Mouse (Mus musculus) embryonic fibroblast, embryonic 13.5 days (primary cell): ENCODE results near the gene Gstm7.

Experiments used
- CTCF ChIP-seq: IDR thresholded peaks from 2 replicates; pipeline ENCODE4 v1.5.1; 2011; ENCODE audit warnings: mild to moderate bottlenecking, control low read depth, low read length, moderate library complexity, borderline replicate concordance; ENCODE audit not compliant: insufficient read depth
- POLR2A ChIP-seq: IDR thresholded peaks from 2 replicates; pipeline ENCODE4 v1.6.1; 2011; ENCODE audit warnings: low read depth, mild to moderate bottlenecking, control low read depth, low read length, moderate library complexity

GRCm38 (mm10) chr3:107965592-107965991 is 34.0 kb upstream of the Gstm7 start:
- no peak for TF ChIP-seq CTCF
- TF ChIP-seq POLR2A: no peak
